Mouse (Mus musculus): Measurements from ENCODE around the gene Epb41l1.

- TF ChIP-seq CTCF (IDR thresholded peaks at IDR 0.05; ENCODE audit: borderline replicate concordance, extremely low read depth, insufficient read depth, insufficient read length), result no peak
- no peak for TF ChIP-seq POLR2A (IDR thresholded peaks at IDR 0.05; ENCODE audit: borderline replicate concordance, extremely low read depth, insufficient read depth, insufficient read length, poor library complexity, severe bottlenecking)
These were observed 22.6 kb downstream of the Epb41l1 start for GRCm38 (mm10) chr2:156443323-156443722.

Data from brain, embryonic 14.5 days (tissue).